Mouse (Mus musculus) granulocyte monocyte progenitor cell, adult 5-6 weeks (primary cell): ENCODE data around the gene Gas1. TPM values are rescaled to one million over a fixed set of nuclear protein-coding genes. Genes with fewer than 3 reads are reported as not detected.

Experiments
- ATAC-seq: replicated peaks from 2 replicates; pipeline ENCODE4 v1.8.0; 2016; ENCODE audit warnings: mild to moderate bottlenecking, moderate TSS enrichment, inconsistent platforms; ENCODE audit not compliant: poor library complexity, severe bottlenecking
- total RNA-seq, 2 experiments: library from RNA; stranded (forward) in 1 of 2; stranded (reverse) in 1 of 2; fragments of 200-712, 200-1000 nt in 1 of 2; fragments of >200 nt in 1 of 2; fragmentation: Nextera tagmentation in 1 of 2; gene quantifications; 2 replicates each; pipeline ENCODE4 v1.2.3; 2014 to 2017

Gene Gas1
- total RNA-seq, 2 experiments from 2014 or later, result not detected

DNA sequence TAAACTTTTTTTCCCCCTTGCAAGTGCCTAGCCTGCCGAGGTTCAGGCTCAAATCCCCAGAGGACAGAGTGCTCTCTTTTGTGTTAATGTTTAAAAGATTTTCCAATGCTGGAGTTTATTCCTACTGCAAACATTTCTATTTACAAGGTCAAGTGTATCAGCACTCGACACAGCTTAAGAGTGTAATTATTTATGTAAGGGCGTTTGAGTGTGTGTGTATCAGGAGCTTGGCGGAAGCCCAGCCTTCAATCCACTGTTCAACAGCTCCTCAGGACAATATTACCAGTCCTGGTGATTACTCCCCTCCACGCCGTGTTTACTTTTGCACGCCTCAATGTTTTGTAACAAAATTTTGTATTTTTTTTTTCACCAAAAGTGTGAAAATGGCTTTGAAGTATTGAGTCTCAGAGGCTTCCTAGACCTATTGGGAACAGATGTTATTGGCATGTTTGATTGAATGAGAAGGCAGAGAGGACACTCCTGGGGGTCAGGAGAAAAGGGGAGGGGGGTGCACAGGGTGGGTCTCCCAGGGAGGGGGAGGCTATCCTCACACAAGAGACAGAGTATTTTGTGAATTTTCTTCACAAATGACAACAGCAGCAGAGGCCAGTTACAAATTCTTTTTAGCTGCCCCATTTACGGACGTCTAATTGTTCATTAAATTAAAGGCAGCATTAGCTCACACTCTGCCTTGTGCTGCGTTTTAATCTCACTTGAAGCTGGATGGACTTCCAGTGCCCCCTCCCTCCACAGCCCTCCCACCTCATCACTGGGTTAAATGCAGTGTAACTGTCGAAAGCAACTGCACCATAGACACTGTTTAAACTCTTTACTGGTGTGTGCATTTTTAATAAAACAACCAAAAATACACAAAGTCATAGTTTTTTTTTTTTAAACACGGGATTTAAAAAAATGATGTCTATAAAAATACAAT is 3.3 kb downstream of the Gas1 start:
- no peak for ATAC-seq

DNA sequence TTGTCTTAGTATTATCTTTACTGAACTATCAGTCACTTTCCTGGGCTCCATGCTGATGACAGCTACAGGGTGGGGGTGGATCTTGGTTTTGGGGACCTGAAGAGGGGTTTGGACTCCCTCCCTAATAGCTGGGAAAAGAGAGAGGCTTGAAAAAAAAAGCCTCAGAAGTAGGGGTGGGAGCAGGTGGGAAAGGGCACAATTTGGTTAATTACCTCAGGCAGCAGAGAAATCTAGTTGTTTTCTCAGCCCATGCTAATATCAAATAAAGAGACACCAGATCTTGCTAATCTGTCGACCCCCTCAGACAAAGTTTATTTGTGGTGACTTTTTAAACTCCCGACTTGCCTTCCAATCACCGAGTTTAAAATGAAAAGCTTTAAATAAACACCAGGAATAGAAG is 4.0 kb downstream of the Gas1 start:
- no peak for ATAC-seq

DNA sequence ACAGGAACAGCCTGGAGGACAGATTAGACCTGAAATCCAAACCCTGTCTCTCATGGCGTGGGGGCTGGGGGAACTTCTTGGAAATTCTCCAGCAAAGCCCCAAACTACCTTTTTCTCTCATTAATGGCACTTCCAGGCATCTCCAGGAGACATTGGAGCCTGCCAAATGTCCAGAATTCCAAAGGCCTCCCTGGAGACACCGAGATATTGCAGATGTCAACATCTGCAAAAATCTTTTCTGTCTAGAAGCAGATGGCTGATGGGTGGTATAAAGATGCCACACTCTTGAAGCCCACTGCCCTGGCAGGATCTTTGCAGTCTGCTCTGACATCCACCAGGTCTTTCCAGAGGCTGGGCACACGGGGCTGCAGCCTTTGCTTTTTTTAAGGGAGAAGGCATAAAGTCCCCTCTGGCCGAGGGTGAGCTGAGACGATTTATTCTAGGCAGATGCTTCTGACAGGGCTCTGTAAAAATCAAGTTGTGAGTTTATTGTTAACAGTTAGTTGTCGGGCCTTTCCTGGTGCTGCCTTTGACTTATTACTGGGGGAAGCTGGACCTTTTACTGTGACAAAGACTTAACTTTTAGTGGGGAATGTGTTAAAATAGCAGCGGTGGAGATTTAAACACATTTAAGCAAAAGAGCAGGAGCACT is 4.7 kb downstream of the Gas1 start:
- ATAC-seq, result no peak

DNA sequence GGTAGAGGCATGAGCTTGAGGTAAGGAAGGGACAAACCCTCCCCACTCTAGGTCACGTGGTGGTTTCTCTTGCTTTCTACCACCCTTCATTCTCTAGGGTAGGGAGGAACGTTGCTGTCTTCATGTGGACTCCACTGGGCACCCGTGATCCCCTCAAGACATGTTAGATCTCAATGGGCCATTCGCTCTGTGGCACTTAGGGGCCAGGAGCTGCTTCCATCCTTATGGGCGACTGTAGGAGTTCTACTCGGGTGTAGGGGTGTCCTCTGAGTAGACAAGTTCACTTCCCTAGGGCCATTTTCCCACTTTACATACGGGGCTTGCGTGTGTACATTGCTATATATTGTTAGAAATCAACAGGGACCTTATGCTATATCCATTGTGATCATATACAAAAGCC is 5.4 kb downstream of the Gas1 start:
- ATAC-seq, result no peak

DNA sequence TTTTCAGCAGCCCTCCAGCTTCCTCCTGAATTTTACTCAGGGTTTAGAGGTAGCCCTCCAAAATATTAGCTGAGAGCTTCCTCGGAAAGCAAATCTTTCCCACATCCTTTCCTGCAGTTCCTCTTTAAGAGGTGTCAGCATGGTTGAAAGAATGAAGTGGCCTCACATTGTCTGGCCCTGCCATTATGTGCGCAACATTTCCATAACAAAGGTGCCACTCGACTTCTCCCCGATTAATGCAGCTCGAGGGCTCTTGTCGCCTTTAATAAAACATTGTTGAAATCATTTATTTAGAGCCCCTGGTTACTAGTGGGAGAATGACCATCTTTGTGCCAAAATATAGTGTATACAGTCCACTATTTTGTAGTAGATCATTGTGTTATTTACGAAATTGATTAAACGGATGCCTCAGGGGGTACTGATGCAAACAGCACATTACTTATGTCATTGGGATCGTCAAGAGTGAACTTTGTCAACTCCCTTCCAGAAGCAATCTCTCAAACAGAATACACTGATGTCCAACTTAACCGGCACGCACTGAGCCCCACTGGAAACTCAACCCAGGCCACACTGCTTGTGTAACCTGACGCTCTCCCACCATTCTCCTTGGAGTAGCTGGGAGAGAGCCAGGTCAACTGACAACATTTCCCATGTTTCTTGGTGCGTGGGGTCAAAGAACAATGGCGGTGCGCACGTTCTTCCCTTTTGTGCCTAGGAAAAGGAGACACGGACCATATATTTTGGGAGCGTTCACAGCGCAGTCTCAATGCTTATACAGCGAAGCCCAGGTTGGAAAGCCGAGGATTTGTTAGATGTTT is 6.1 kb downstream of the Gas1 start:
- no peak for ATAC-seq

DNA sequence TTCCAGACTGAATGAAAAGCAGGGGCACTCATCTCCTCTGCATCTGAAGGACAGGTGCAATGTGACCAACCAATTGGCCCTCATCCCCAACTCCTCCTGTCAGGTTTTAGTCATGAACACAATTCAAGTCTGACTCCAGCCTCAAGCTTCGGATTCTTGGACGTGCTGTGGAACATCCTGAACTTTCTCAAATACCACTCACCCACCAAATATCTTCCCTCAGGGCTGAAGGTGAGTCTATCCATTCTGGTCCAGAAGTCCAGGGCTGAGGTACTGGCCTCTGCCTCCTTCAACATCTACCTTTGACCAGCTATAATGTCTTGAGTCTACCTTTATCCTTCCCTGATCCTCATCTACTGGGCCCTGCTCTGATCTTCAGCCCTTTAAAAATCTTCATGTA is 8.1 kb downstream of the Gas1 start:
- ATAC-seq, result no peak

DNA sequence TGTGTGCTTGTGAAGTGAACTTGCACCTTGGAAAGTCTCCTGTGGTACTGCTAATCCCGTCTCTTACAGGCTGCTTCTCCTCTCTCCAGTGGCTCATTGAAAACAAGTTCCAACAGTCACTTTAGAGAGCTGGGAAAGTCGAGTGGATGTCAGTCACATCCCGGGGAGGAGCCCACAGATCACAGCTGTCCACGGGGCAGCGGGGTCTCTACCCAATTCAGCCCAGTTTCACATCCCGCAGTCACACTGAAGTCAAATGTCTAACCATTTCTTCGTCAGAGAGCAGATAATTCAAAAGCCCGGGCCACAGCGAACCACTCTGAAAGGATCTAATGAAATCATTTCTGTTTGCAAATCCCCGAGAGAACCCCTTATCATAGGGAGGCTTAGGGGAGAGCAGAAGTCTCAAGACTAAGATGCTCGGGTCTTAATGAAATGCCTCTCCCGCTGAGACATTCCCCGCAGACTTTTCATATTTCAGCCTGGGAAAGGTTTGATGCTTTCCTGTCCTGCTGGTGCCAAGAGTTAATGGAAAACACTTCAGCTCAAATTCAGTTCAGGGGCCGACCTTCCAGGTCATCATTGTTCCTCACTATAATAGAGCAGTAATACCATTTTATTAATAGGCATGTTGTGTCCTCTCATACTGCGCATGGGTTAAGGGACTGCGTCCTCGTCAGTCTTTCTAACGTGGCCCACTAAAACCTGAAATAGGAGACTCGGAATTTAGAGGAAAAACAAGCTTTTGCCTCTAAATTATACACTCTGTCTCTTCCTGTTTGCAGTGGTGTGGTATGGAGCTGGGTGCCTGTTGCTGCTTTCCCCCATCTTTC is 20.7 kb downstream of the Gas1 start:
- ATAC-seq, result no peak

DNA sequence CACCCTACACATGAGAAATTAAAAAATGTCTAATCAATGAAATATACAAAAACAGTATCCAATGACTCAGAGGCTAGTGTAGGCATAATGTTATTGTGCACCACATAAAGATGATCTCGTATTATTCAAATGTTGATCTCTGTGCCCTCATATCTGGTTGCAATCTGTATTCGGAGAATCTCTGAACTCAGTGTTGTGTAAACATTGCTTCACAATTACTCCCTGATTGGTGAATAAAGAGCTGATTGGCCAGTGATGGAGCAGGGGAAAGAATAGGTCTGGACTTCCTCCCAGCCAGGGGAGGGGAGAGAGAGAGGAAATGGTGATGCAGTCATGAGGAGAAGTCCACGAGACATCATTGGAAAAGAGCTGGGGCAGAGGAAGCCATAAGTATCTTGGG is 23.0 kb downstream of the Gas1 start:
- no peak for ATAC-seq

DNA sequence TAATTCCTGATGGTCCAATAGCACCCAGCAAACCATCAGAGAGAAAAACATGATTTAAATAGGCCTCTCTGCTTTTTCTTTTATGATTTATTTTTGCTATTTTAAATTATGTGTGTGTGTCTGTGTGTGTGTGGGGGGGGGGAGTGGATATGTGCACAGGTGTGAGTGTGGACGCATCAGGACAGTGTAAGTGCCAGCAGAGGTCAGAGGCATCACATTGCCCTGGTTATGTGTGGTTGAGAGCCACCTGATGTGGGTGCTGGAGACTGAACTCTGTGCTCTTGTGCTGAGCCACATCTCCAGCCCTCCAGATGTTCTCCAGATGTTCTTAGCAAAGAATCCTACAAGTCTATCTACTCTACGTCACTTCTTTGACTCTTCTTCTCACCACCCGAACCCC is 28.9 kb downstream of the Gas1 start:
- no peak for ATAC-seq

DNA sequence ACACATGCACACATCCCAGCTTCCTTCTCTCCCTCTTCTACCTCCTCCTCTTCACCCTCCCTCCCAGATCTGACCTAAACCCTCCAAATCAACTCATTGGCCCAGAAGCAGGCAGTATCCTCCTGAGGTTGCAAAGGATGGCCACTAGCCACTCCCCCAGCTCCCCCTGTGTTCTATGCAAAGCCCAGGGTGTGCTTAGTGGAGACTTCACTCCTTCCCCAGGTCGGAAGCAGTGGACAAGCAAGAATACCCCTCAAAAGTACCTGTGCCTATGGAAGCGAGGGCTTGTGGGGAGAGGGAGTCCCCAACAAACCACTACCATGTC is 29.3 kb downstream of the Gas1 start:
- no peak for ATAC-seq

DNA sequence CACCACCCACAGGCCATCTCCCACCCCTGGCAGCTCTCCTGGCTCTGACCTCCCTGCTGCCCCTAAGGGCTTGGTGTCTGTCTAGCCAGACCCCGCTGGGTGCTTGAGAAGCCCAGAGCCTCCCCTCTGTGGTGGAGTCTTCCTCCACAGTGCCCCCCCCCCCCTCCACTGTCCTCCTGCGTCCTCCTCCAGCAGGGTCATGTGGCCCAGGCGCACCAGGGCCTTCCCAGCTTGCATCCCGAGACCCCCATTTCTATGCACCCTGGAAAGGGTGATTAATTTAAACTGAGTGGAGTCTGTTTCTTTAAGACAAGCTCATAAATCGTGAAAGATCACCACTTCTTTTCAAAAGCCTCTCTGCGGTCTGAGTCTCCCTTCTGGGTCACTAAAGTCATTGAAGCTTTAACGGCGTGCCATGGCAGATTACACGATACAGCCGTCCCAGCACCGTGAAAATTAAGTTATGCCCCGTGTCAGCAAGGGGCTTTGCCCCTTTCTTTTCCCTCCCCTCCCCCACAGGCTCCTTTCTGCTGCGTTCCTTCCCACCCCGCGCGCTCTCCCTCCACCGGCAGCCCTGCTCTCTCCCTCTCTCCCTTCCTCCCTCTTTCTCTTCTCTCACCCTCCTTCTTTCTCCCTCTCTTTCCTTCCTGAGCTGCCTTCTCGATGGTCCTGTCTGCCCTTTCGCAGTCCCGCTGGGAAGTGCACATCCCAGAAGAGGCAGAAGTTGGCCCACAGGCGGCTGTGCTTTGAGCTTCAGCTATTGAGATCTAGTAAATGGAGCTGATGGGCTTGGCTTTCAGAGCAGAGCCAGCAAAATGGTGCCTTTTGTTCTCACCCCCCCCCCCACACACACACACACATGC is 29.9 kb downstream of the Gas1 start:
- no peak for ATAC-seq

DNA sequence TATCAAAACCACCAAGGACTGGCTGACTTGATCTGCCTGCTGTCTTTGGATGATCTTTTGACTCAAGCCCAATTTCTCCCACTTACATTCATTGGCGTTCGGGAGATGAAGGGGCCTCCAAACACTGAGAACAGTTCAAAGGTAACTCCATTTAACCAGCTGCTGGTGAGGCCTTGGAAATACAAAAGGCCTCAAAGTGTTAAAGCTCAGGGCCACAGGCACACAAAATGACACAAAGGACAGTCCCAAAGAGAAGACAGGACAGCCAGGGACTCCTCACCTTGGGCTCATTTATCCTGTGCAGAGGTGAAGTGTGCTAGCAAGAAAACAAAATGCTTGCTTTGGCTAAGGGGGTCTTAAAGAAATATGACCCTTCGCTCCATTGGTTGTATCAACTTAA is 30.9 kb downstream of the Gas1 start:
- no peak for ATAC-seq

DNA sequence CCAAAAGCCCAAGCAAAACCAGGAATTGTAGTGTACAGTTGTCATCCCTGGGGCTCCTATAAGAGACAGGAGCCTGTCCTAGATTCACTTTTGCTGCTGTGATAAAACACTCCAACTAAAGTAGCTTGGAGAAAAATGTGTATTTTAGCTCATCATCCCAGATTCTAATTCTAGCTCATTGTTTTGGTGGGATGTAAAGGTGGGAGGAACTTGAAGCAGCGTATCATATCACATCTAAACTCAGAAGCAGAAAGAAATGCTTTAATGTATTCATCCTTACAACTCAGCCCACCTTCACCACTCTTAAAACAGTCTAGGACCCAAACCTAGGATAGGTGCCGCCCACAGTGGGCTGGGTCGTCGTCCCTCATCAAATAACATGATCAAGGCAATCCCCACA is 40.2 kb downstream of the Gas1 start:
- ATAC-seq, result no peak

DNA sequence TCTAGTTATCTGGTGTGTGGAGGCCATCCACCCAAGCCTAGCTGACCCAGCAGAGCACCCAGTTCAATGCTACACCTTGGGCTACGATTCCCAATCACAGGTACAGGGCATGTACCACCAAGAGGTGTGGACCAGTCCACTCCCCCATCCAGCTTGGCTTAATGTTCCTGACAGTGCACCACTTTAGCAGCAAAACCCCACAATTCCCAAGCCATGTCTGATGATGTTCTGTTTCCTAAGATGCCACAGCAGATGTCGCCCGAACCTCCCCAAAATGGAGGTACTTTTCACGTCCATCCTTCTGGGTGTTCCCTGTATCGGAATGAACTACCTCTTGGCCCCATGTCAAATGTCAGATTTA is 42.7 kb downstream of the Gas1 start:
- no peak for ATAC-seq

DNA sequence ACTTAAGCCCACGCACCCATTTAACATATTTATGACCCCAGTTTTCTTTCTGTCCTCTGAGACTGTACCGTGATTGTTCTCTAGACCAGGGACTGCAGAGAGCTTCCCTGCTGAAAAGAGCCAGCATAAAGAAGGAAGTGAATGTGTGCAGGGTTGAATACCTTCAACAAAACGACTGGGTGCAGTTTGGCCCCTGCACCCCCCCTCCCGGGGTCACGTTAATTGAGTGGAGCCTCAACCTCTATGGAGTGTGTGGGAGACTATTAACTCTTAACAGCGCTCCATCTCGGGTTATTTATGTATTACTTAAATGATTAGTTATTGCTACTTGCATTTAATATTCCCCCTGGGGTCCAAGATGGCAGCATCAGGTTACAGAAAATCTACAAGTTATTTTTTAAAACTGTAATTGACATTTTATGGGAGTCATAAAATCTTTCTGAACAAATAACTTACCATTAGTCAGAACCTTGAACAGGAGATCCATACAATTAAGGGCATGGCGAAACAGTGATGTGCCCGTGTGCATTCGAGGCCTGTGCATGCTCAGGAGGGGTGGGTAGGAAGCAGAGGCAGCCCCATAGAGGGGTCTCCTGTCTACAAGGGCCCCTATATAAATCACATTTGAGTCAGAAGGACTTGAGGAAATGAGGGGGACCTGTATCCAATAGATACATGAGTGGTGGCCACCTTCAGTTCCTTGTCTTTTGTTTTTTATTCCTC is 43.3 kb downstream of the Gas1 start:
- ATAC-seq, result no peak

DNA sequence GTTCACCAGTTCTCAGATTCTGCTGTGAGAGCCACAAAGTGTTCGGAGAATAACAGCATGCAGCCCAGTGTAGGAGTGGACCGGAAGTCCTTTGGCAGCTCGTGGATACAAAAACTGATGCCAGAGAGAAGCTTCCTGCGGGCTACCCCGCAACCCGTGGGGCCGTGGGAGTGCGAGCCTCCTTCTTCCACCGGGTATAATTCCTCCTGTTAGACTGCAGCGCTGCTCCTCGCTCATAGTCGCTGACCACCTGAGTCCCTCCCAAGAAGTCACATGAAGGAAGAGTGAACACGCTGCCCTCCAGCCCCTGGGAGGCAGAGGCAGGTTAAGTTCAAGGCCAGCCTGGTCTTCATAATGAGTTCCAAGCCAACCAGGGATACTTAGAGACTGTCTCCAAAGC is 45.4 kb downstream of the Gas1 start:
- ATAC-seq, result no peak

DNA sequence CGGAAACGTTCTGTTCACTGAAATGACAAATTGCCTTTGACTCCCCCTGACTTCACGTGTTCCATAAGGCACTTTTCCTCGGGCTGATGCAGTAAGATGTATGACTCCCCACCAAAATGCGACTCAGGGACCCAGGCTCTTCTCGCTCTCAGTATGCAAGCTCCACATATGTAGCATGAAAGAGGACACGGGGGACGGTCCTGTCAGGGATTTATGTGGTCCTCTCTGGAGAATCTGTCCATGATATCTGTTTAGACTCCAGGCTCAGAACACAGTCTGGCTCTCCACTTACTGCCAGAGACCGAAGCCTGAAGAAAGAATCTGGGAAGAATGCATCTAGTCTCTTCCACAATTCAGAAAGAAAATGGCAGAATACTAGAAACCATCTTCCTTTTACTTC is 47.6 kb downstream of the Gas1 start:
- ATAC-seq, result no peak

DNA sequence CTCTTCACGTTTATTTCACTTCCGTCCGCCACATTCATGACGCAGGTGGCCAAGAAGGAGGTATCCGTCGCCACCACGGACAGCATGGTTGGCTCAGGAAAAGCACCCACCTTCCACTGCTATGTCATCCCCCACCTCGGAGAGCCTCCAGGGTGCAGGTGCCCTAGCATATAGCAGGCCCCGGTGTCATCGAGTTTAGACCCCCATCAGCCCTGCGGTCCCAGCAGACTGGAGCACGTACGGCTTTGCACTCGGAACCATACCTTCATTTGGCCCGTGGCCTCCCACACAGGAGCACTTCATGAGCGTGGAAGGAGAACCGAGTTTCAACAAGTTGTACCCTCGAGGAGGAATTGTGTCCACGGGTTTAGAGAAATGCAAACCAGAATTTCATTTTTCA is 50.8 kb downstream of the Gas1 start:
- ATAC-seq, result no peak
